Mouse (Mus musculus) G1E (cell line): ENCODE data around the gene Tmem209.

ENCODE experiments used
- CTCF ChIP-seq: IDR thresholded peaks from 2 replicates; pipeline ENCODE4 v1.5.1; 2012; ENCODE audit warnings: low read depth, low read length, inconsistent platforms, mixed read lengths
- GATA1 ChIP-seq: IDR thresholded peaks from 2 replicates; pipeline ENCODE4 v1.6.1; 2012; ENCODE audit warnings: borderline replicate concordance, low read length, inconsistent platforms, mixed read lengths
- GATA2 ChIP-seq: IDR thresholded peaks from 2 replicates; pipeline ENCODE4 v1.6.1; 2012; ENCODE audit warnings: low read depth, low read length, inconsistent platforms, borderline replicate concordance
- TAL1 ChIP-seq: conservative IDR thresholded peaks from 2 replicates; pipeline ENCODE4 v1.6.1; 2012; ENCODE audit warnings: low read depth, low read length, inconsistent platforms, mixed read lengths

DNA sequence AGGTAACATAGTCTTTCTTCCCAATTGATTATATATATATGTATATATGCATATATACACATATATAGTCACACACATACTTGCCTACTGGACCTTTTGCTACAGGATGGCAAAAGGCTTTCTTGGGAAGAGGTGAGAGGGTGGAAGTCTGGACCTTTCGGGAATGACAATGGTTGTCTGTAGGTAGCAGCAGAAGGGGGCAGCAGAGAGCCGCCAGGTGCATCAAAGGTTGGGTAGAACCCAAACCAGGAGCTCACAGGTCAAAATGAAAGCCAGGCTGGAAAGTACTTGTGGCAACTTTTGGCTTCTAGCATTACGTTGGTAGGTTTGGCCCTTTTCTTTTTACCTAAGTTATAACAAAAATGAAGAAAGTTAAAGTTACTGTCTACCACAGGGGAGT is 25.8 kb upstream of the Tmem209 start:
- TF ChIP-seq CTCF: 0 out of 2 replicates have a peak, but pooled peaks have one; percentile 16
- no peak for TF ChIP-seq GATA1
- TF ChIP-seq GATA2: no peak
- TF ChIP-seq TAL1: no peak
